In genomic region chr12:32946376-32946775, GRCm38 (mm10) we compare ENCODE assay signal across 18 mouse cellular contexts.
"Had no signal": no experiment of that assay in that cellular context is flagged by ENCODE, and none has a peak within 500 bp of the region (broad histone marks: within the 10 kb centered on the region; RNA-seq: fewer than 3 reads in every experiment).

No protein-coding gene starts in this region.

- ATAC-seq: midbrain, embryonic 13.5 days; midbrain, embryonic 16.5 days had no signal

- H3K27me3 ChIP-seq: midbrain, embryonic 13.5 days; neural tube, embryonic 13.5 days; neural tube, embryonic 15.5 days had no signal

- DNase-seq: lung, adult 18-20 months; lung, embryonic 14.5 days; lung, postnatal 10 days; lung, postnatal 4 days; retina, postnatal 1 day; right cerebral cortex, adult 18-20 months; right cerebral cortex, postnatal 25 days; right cerebral cortex, postnatal 4 days; spleen, adult 18-20 months; thymus, adult 18-20 months; thymus, postnatal 25 days; thymus, postnatal 4 days had no signal

- H3K9ac ChIP-seq: lung, embryonic 14.5 days; midbrain, embryonic 13.5 days; neural tube, embryonic 13.5 days; neural tube, embryonic 15.5 days had no signal

- H3K4me2 ChIP-seq: lung, embryonic 14.5 days; midbrain, embryonic 13.5 days; neural tube, embryonic 13.5 days; neural tube, embryonic 15.5 days had no signal

- H3K9me3 ChIP-seq: midbrain, embryonic 10.5 days; midbrain, embryonic 13.5 days; neural tube, embryonic 13.5 days; neural tube, embryonic 15.5 days had no signal

- H3K4me3 ChIP-seq: midbrain, embryonic 10.5 days; midbrain, embryonic 13.5 days; myocyte; neural tube, embryonic 13.5 days; neural tube, embryonic 15.5 days had no signal

- H3K36me3 ChIP-seq: midbrain, embryonic 10.5 days; midbrain, embryonic 13.5 days; neural tube, embryonic 13.5 days; neural tube, embryonic 15.5 days had no signal

- H3K27ac ChIP-seq: midbrain, embryonic 10.5 days; midbrain, embryonic 13.5 days; neural tube, embryonic 13.5 days; neural tube, embryonic 15.5 days had no signal
